Mouse (Mus musculus) forebrain, embryonic 14.5 days (tissue): Measurements from ENCODE around the gene Amfr. TPM values are rescaled to one million over a fixed set of nuclear protein-coding genes. Genes with fewer than 3 reads are reported as not detected.
"Not testable (repeated sequence)": the region's sequence is repeated elsewhere in the genome, so short reads cannot be mapped to it uniquely, and the experiment has no call there.

Experiments
- ATAC-seq: fragments of 200-750 bp; cut with Nextera tagmentation; 2 replicates; pipeline ENCODE4 v1.8.0; 2017; ENCODE audit warnings: mild to moderate bottlenecking, moderate library complexity
- DNase-seq: peaks from one replicate; pipeline ENCODE4 v3.0.0-alpha.2; 2015; ENCODE audit warnings: low spot score
- H3K27ac ChIP-seq: fragments of 300-500 bp; sonication (generic); 2 replicates; pipeline ENCODE4 v1.5.1; 2014; ENCODE audit warnings: low read depth, mild to moderate bottlenecking, control low read depth, low read length, moderate library complexity
- H3K27me3 ChIP-seq: fragments of 300-500 bp; sonication (generic); replicated peaks from 2 replicates; pipeline ENCODE4 v1.6.1; 2014; ENCODE audit warnings: low read length, control low read depth, mixed read lengths; ENCODE audit not compliant: control insufficient read depth, insufficient read depth
- H3K36me3 ChIP-seq: fragments of 300-500 bp; sonication (generic); 2 replicates; pipeline ENCODE4 v1.6.1; 2014; ENCODE audit warnings: low read length, control low read depth; ENCODE audit not compliant: control insufficient read depth, insufficient read depth
- H3K4me1 ChIP-seq: fragments of 300-500 bp; sonication (generic); 2 replicates; pipeline ENCODE4 v1.6.1; 2014; ENCODE audit warnings: antibody characterized with exemption, low read length, control low read depth; ENCODE audit not compliant: control insufficient read depth, insufficient read depth
- H3K4me2 ChIP-seq: fragments of 300-500 bp; sonication (generic); 2 replicates; pipeline ENCODE4 v1.6.1; 2014; ENCODE audit warnings: mild to moderate bottlenecking, control low read depth, low read length
- H3K4me3 ChIP-seq: fragments of 300-500 bp; sonication (generic); 2 replicates; pipeline ENCODE4 v1.5.1; 2014; ENCODE audit warnings: low read depth, low read length, control low read depth
- H3K9ac ChIP-seq: fragments of 300-500 bp; sonication (generic); 2 replicates; pipeline ENCODE4 v1.6.1; 2014; ENCODE audit warnings: mild to moderate bottlenecking, low read length, control low read depth, moderate library complexity
- H3K9me3 ChIP-seq: fragments of 300-500 bp; sonication (generic); replicated peaks from 2 replicates; pipeline ENCODE4 v1.6.1; 2016; ENCODE audit warnings: low read length, control low read depth, mixed read lengths; ENCODE audit not compliant: control insufficient read depth
- WGBS: fragments of 180-500 bp; shearing (Covaris S2); extraction: QIAGEN DNeasy Blood & Tissue Kit; methylation state at CpG from one replicate; pipeline ENCODE4 v1.1.7; 2014; 5-methylcytosine and 5-hydroxymethylcytosine counted together
- polyA plus RNA-seq: library from polyadenylated mRNA; unstranded; fragments of >200 nt; fragmentation: Nextera tagmentation; extraction: Ambion mirVana; gene quantifications from 2 replicates; pipeline ENCODE4 v1.2.1, GENCODE M21; 2014

The Amfr gene
- 55.8 and 60.2 TPM in 2 replicates for polyA plus RNA-seq

- peak within 1 kb of the TSS; percentile 87 for H3K4me2 ChIP-seq
- peak within 1 kb of the TSS; percentile 98 for H3K9ac ChIP-seq
- H3K4me3 ChIP-seq: peak within 1 kb of the TSS; percentile 97
- DNase-seq: peak; percentile 82
- WGBS: under 1% methylated on average over 112 of the region's 130 CpGs
- peaks cover 16% of the 10 kb centered on the region for H3K4me1 ChIP-seq
- H3K27ac ChIP-seq: peak within 1 kb of the TSS; percentile 93
- no peaks in the 10 kb centered on the region for H3K9me3 ChIP-seq
- peaks cover 4% of the 10 kb centered on the region; the same call in 1 of the 2 replicates for H3K36me3 ChIP-seq
- no peaks in the 10 kb centered on the region for H3K27me3 ChIP-seq
- ATAC-seq: peak; percentile 95
Observed at GRCm38 (mm10) chr8:94012013-94012951, at the start of gene Amfr. Gene Amfr, minus strand, starts transcription at chr8:94012842.

- 66% methylated on average over 6 of the region's 6 CpGs for WGBS
- Histone ChIP-seq H3K27ac (no peak overlapping the region), H3K9ac (no peak overlapping the region), H3K9me3 (no peaks in the 10 kb centered on the region), H3K4me3 (no peak overlapping the region), H3K4me2 (no peak overlapping the region), H3K36me3 (peaks cover 41% of the 10 kb centered on the region), H3K4me1 (no peaks in the 10 kb centered on the region), H3K27me3 (no peaks in the 10 kb centered on the region)
- ATAC-seq (no peak), DNase-seq (peak; percentile 80)
Observed at GRCm38 (mm10) chr8:94057157-94057854, 44.7 kb upstream of the Amfr start.

GRCm38 (mm10) chr8:94052696-94053095 is 40.1 kb upstream of the Amfr start:
- no peaks in the 10 kb centered on the region for H3K4me1 ChIP-seq
- ATAC-seq: no peak
- no peak overlapping the region for H3K4me3 ChIP-seq
- no peak overlapping the region for H3K9ac ChIP-seq
- H3K36me3 ChIP-seq: peaks cover 36% of the 10 kb centered on the region
- no peaks in the 10 kb centered on the region for H3K9me3 ChIP-seq
- no peaks in the 10 kb centered on the region for H3K27me3 ChIP-seq
- H3K4me2 ChIP-seq: no peak overlapping the region
- 92% methylated on average over 12 of the region's 12 CpGs for WGBS
- no peak overlapping the region for H3K27ac ChIP-seq
- DNase-seq: no peak

- Histone ChIP-seq H3K4me1 (no peaks in the 10 kb centered on the region), H3K9ac (no peak overlapping the region), H3K4me2 (no peak overlapping the region), H3K9me3 (no peaks in the 10 kb centered on the region), H3K27ac (no peak overlapping the region), H3K27me3 (no peaks in the 10 kb centered on the region), H3K4me3 (no peak overlapping the region), H3K36me3 (peaks cover 23% of the 10 kb centered on the region)
- no peak for ATAC-seq
- DNase-seq: peak; percentile 66
- WGBS: 55% methylated on average over 2 of the region's 2 CpGs
Observed at GRCm38 (mm10) chr8:94047845-94048244, 35.2 kb upstream of the Amfr start.

- H3K27me3 ChIP-seq: no peaks in the 10 kb centered on the region
- peak overlapping the region; percentile 85 for H3K4me3 ChIP-seq
- H3K4me2 ChIP-seq: peak overlapping the region; percentile 79
- no peak overlapping the region for H3K27ac ChIP-seq
- DNase-seq (peak; percentile 16), ATAC-seq (no peak)
- 11% methylated on average over 15 of the region's 15 CpGs for WGBS
- peaks cover 18% of the 10 kb centered on the region for H3K4me1 ChIP-seq
- H3K9ac ChIP-seq: peak overlapping the region; percentile 75
- H3K9me3 ChIP-seq: no peaks in the 10 kb centered on the region
- peaks cover 12% of the 10 kb centered on the region; the same call in 1 of the 2 replicates for H3K36me3 ChIP-seq
Observed at GRCm38 (mm10) chr8:94037806-94038205, 25.2 kb upstream of the Amfr start.

- peaks cover 18% of the 10 kb centered on the region for H3K4me1 ChIP-seq
- DNase-seq (peak; percentile 99), ATAC-seq (peak; percentile 100)
- H3K4me3 ChIP-seq: peak within 1 kb of the TSS; percentile 85
- peak within 1 kb of the TSS; percentile 85 for H3K4me2 ChIP-seq
- peaks cover 12% of the 10 kb centered on the region; the same call in 1 of the 2 replicates for H3K36me3 ChIP-seq
- 0% methylated on average over 41 of the region's 41 CpGs for WGBS
- peak within 1 kb of the TSS; percentile 77 for H3K9ac ChIP-seq
- H3K27me3 ChIP-seq: no peaks in the 10 kb centered on the region
- no peaks in the 10 kb centered on the region for H3K9me3 ChIP-seq
- H3K27ac ChIP-seq: peak within 1 kb of the TSS; percentile 48; the same call in 1 of the 2 replicates
Observed at GRCm38 (mm10) chr8:94036944-94037524, 24.4 kb upstream of the Amfr start, which contains the start of the genes Nudt21 and Ogfod1. Gene Nudt21, minus strand, starts transcription at chr8:94037031. Gene Ogfod1, plus strand, starts transcription at chr8:94037198.

GRCm38 (mm10) chr8:94036541-94036940 is 23.9 kb upstream of the Amfr start:
- 0% methylated on average over 20 of the region's 32 CpGs for WGBS
- Histone ChIP-seq H3K4me3 (peak overlapping the region; percentile 85), H3K4me2 (peak overlapping the region; percentile 85), H3K4me1 (peaks cover 18% of the 10 kb centered on the region), H3K27ac (peak overlapping the region; percentile 48; the same call in 1 of the 2 replicates), H3K9ac (peak overlapping the region; percentile 77), H3K36me3 (peaks cover 12% of the 10 kb centered on the region; the same call in 1 of the 2 replicates)
- DNase-seq (peak; percentile 83), ATAC-seq (peak; percentile 88)
- H3K27me3 ChIP-seq, H3K9me3 ChIP-seq: not testable (repeated sequence)

GRCm38 (mm10) chr8:94035200-94035599 is 22.6 kb upstream of the Amfr start:
- DNase-seq (no peak), ATAC-seq (no peak)
- H3K4me2 ChIP-seq: peak overlapping the region; percentile 85
- peak overlapping the region; percentile 85 for H3K4me3 ChIP-seq
- no peak overlapping the region for H3K27ac ChIP-seq
- H3K27me3 ChIP-seq: no peaks in the 10 kb centered on the region
- peak overlapping the region; percentile 44; the same call in 1 of the 2 replicates for H3K9ac ChIP-seq
- H3K4me1 ChIP-seq: peaks cover 18% of the 10 kb centered on the region
- 63% methylated on average over 5 of the region's 5 CpGs for WGBS
- peaks cover 23% of the 10 kb centered on the region for H3K36me3 ChIP-seq
- H3K9me3 ChIP-seq: no peaks in the 10 kb centered on the region
